In genomic region chr8:90348178-90348925, GRCm38 (mm10) we compare ENCODE assay signal across 9 mouse cellular contexts. TPM values are rescaled to one million over a fixed set of nuclear protein-coding genes. Genes with fewer than 3 reads are reported as not detected.
A peak's percentile ranks its signal among the peaks of the same experiment; 100 is the strongest.
DNase-seq lines count a peak whose midpoint lies in the region; ATAC-seq lines count a peak whose summit lies in the region.
"Had no signal": no experiment of that assay in that cellular context is flagged by ENCODE, and none has a peak within 500 bp of the region (broad histone marks: within the 10 kb centered on the region; RNA-seq: fewer than 3 reads in every experiment).

TSS of gene Tox3 (minus strand) at chr8:90348343.

- H3K9me3 ChIP-seq in heart, embryonic 12.5 days (replicated peaks), result no peaks in the 10 kb centered on the region
- H3K9me3 ChIP-seq in kidney, embryonic 15.5 days (replicated peaks), result no peaks in the 10 kb centered on the region
- H3K9me3 ChIP-seq in liver, embryonic 16.5 days (replicated peaks; ENCODE audit: control insufficient read depth, low read length), result no peaks in the 10 kb centered on the region
- no peaks in the 10 kb centered on the region for H3K9me3 ChIP-seq in neural tube, embryonic 14.5 days (ENCODE audit: control insufficient read depth, low read length)

- 5% methylated on average over 64 of the region's 89 CpGs for WGBS in heart, embryonic 12.5 days
- 2% methylated on average over 34 of the region's 89 CpGs for WGBS in kidney, embryonic 15.5 days
- WGBS in liver, embryonic 16.5 days (ENCODE audit: insufficient replicate concordance), result 3% methylated on average over 48 of the region's 89 CpGs
- WGBS in neural tube, embryonic 14.5 days, result 3% methylated on average over 40 of the region's 89 CpGs

- no peaks in the 10 kb centered on the region for H3K36me3 ChIP-seq in heart, embryonic 12.5 days
- no peaks in the 10 kb centered on the region for H3K36me3 ChIP-seq in kidney, embryonic 15.5 days
- H3K36me3 ChIP-seq in liver, embryonic 16.5 days (ENCODE audit: control insufficient read depth, insufficient read depth), result no peaks in the 10 kb centered on the region
- H3K36me3 ChIP-seq in neural tube, embryonic 14.5 days (ENCODE audit: control insufficient read depth, insufficient read depth, low read length), result no peaks in the 10 kb centered on the region

- peak; percentile 65 for ATAC-seq in heart, embryonic 12.5 days (ENCODE audit: insufficient number of reproducible peaks, low FRiP score)
- ATAC-seq in kidney, embryonic 15.5 days (replicated peaks; ENCODE audit: low FRiP score), result peak; percentile 76
- peak; percentile 51 for ATAC-seq in liver, embryonic 16.5 days (ENCODE audit: low read depth)
- peak; percentile 71 for ATAC-seq in neural tube, embryonic 14.5 days (ENCODE audit: low read depth)

- H3K27me3 ChIP-seq in heart, embryonic 12.5 days (replicated peaks), result peaks cover 10% of the 10 kb centered on the region
- peaks cover 12% of the 10 kb centered on the region for H3K27me3 ChIP-seq in kidney, embryonic 15.5 days
- H3K27me3 ChIP-seq in liver, embryonic 16.5 days (ENCODE audit: control insufficient read depth, insufficient read depth, low read depth, low read length), result peaks cover 30% of the 10 kb centered on the region
- H3K27me3 ChIP-seq in neural tube, embryonic 14.5 days (ENCODE audit: control insufficient read depth, insufficient read depth, low read length), result no peaks in the 10 kb centered on the region

- H3K27ac ChIP-seq in heart, embryonic 12.5 days (ENCODE audit: poor library complexity, severe bottlenecking), result peak within 1 kb of the TSS; percentile 90
- peak within 1 kb of the TSS; percentile 96 for H3K27ac ChIP-seq in kidney, embryonic 15.5 days
- H3K27ac ChIP-seq in liver, embryonic 16.5 days (ENCODE audit: low read length), result no peak within 1 kb of the TSS
- H3K27ac ChIP-seq in neural tube, embryonic 14.5 days (ENCODE audit: low read depth, low read length), result peak within 1 kb of the TSS; percentile 96

- H3K4me1 ChIP-seq in heart, embryonic 12.5 days (replicated peaks), result peaks cover 34% of the 10 kb centered on the region
- peaks cover 30% of the 10 kb centered on the region for H3K4me1 ChIP-seq in kidney, embryonic 15.5 days
- no peaks in the 10 kb centered on the region; the same call in 1 of the 2 replicates for H3K4me1 ChIP-seq in liver, embryonic 16.5 days (ENCODE audit: control insufficient read depth, low read depth, low read length)
- H3K4me1 ChIP-seq in neural tube, embryonic 14.5 days (ENCODE audit: control insufficient read depth, insufficient read depth, low read length), result peaks cover 6% of the 10 kb centered on the region; the same call in 1 of the 2 replicates

- peak within 1 kb of the TSS; percentile 89 for H3K4me3 ChIP-seq in heart, embryonic 12.5 days
- peak within 1 kb of the TSS; percentile 77 for H3K4me3 ChIP-seq in kidney, embryonic 15.5 days (replicated peaks)
- peak within 1 kb of the TSS; percentile 56 for H3K4me3 ChIP-seq in liver, embryonic 16.5 days (ENCODE audit: low read depth, low read length)
- H3K4me3 ChIP-seq in neural tube, embryonic 14.5 days (ENCODE audit: low read depth, low read length), result peak within 1 kb of the TSS; percentile 77

- H3K9ac ChIP-seq in heart, embryonic 12.5 days, result peak within 1 kb of the TSS; percentile 98
- peak within 1 kb of the TSS; percentile 85 for H3K9ac ChIP-seq in kidney, embryonic 15.5 days
- peak within 1 kb of the TSS; percentile 31; the same call in 1 of the 2 replicates for H3K9ac ChIP-seq in liver, embryonic 16.5 days (ENCODE audit: low read depth, low read length)
- H3K9ac ChIP-seq in neural tube, embryonic 14.5 days (replicated peaks; ENCODE audit: low read depth, low read length), result peak within 1 kb of the TSS; percentile 98

- peak; percentile 93 for DNase-seq in heart, adult 11 months
- no peak for DNase-seq in heart, adult 8-10 months (ENCODE audit: low spot score)
- DNase-seq in embryo, embryonic 10 days (ENCODE audit: low spot score), result peak; percentile 51
- peak; percentile 12 to 28 for DNase-seq in urinary bladder, postnatal 36 days (ENCODE audit: low spot score in 2 of 2)

- peak within 1 kb of the TSS; percentile 81 for H3K4me2 ChIP-seq in heart, embryonic 12.5 days
- peak within 1 kb of the TSS; percentile 85 for H3K4me2 ChIP-seq in kidney, embryonic 15.5 days
- H3K4me2 ChIP-seq in liver, embryonic 16.5 days (ENCODE audit: low read depth, low read length), result peak within 1 kb of the TSS; percentile 68
- peak within 1 kb of the TSS; percentile 53 for H3K4me2 ChIP-seq in neural tube, embryonic 14.5 days (ENCODE audit: low read depth, low read length)

RNA-seq across cellular contexts. Expression of gene Tox3, which starts in this region (rescaled TPM):
- 1 to 10 TPM; 1.9 to 2.7 (median 2.3) TPM for total RNA-seq in heart, adult 8-10 months (2022)
- 18.4 and 20.3 TPM in 2 replicates for polyA plus RNA-seq in heart, embryonic 12.5 days (2016; fragmentation: Nextera tagmentation; extraction: Ambion mirVana)
- 10.7 and 13.2 TPM in 2 replicates for polyA plus RNA-seq in kidney, embryonic 15.5 days (2015; fragmentation: Nextera tagmentation; extraction: Ambion mirVana)
- 0.05 and 0.07 TPM in 2 replicates for polyA plus RNA-seq in liver, embryonic 16.5 days (2015; fragmentation: Nextera tagmentation; extraction: Ambion mirVana)
- 25.9 and 29.1 TPM in 2 replicates for polyA plus RNA-seq in neural tube, embryonic 14.5 days (2014; fragmentation: Nextera tagmentation; extraction: Ambion mirVana)
- total RNA-seq: MEL had no signal

Comparison
In these comparisons a context has a peak if more than half of its experiments do, and no peak if none do; other contexts are left out.
1. RNA of gene Tox3 (polyA plus RNA-seq): 25.9 to 29.1 TPM in neural tube, embryonic 14.5 days, 18.4 to 20.3 TPM in heart, embryonic 12.5 days and 10.7 to 13.2 TPM in kidney, embryonic 15.5 days; 0.05 to 0.07 TPM in liver, embryonic 16.5 days; every median in the first group is over 10 times any median in the second.
2. Peak in ATAC-seq, H3K4me3 ChIP-seq, H3K9ac ChIP-seq and H3K4me2 ChIP-seq in liver, embryonic 16.5 days; RNA of the gene not detected or under 1 TPM.
3. H3K9ac ChIP-seq: peak in every context shown above with its lines; median percentile 98 in heart, embryonic 12.5 days; 98 in neural tube, embryonic 14.5 days; 85 in kidney, embryonic 15.5 days; 31 in liver, embryonic 16.5 days.
4. Peak in every context shown above with its lines, with median percentiles within 50 percentile points of each other: ATAC-seq, H3K4me2 ChIP-seq and H3K4me3 ChIP-seq.